Comparison of ENCODE assay signal across 29 mouse cellular contexts in genomic region chr2:144741973-144742372, GRCm38 (mm10).
DNase-seq lines count a peak whose midpoint lies in the region; ATAC-seq and TF ChIP-seq lines count a peak whose summit lies in the region.
"Had no signal": no experiment of that assay in that cellular context is flagged by ENCODE, and none has a peak within 500 bp of the region (broad histone marks: within the 10 kb centered on the region; RNA-seq: fewer than 3 reads in every experiment).

No protein-coding gene starts in this region.

- no peaks in the 10 kb centered on the region for H3K27me3 ChIP-seq in forebrain, embryonic 14.5 days (replicated peaks; ENCODE audit: control insufficient read depth, insufficient read depth, low read length)
- no peaks in the 10 kb centered on the region for H3K27me3 ChIP-seq in forebrain, embryonic 11.5 days (ENCODE audit: control insufficient read depth, insufficient read depth, low read length)
- H3K27me3 ChIP-seq in hindbrain, postnatal 0 days (ENCODE audit: insufficient read depth, low read length): no peaks in the 10 kb centered on the region
- H3K27me3 ChIP-seq in hindbrain, embryonic 11.5 days (ENCODE audit: control insufficient read depth, insufficient read depth, low read length): no peaks in the 10 kb centered on the region
- H3K27me3 ChIP-seq: embryonic facial prominence, embryonic 15.5 days; heart, embryonic 13.5 days; intestine, embryonic 15.5 days; limb, embryonic 12.5 days; liver, embryonic 15.5 days; stomach, embryonic 15.5 days had no signal

- DNase-seq in forebrain, embryonic 14.5 days (ENCODE audit: low spot score): no peak
- no peak for DNase-seq in forebrain, embryonic 11.5 days (ENCODE audit: low spot score)
- DNase-seq in hindbrain, postnatal 0 days (ENCODE audit: low spot score): no peak
- no peak for DNase-seq in hindbrain, embryonic 11.5 days (ENCODE audit: low spot score)
- peak; percentile 17 for DNase-seq in retina, postnatal 1 day
- no peak for DNase-seq in retina, embryonic 14.5 days (ENCODE audit: low spot score)
- DNase-seq: adrenal gland, adult 8-10 months; cerebellum, adult 2 months; cerebellum, postnatal 25 days; gastrocnemius, postnatal 25 days; heart, adult 18-20 months; heart, postnatal 10 days; kidney, adult 2 months; lung, embryonic 14.5 days; lung, postnatal 14 days; right cerebral cortex, postnatal 25 days; thymus, adult 18-20 months; thymus, postnatal 25 days had no signal

- H3K4me3 ChIP-seq in forebrain, embryonic 14.5 days (ENCODE audit: low read depth, low read length): no peak overlapping the region
- H3K4me3 ChIP-seq in forebrain, embryonic 11.5 days (ENCODE audit: low read depth, low read length): no peak overlapping the region
- H3K4me3 ChIP-seq in hindbrain, postnatal 0 days (ENCODE audit: low read length): no peak overlapping the region
- H3K4me3 ChIP-seq in hindbrain, embryonic 11.5 days (ENCODE audit: low read depth, low read length): no peak overlapping the region
- H3K4me3 ChIP-seq: embryonic facial prominence, embryonic 10.5 days; embryonic facial prominence, embryonic 15.5 days; heart, embryonic 13.5 days; hindbrain, embryonic 10.5 days; intestine, embryonic 15.5 days; limb, embryonic 12.5 days; liver, embryonic 15.5 days; stomach, embryonic 15.5 days had no signal

- H3K9ac ChIP-seq in forebrain, embryonic 14.5 days (ENCODE audit: low read length): no peak overlapping the region
- no peak overlapping the region for H3K9ac ChIP-seq in forebrain, embryonic 11.5 days (ENCODE audit: low read length)
- no peak overlapping the region for H3K9ac ChIP-seq in hindbrain, postnatal 0 days (replicated peaks; ENCODE audit: low read length)
- H3K9ac ChIP-seq in hindbrain, embryonic 11.5 days (ENCODE audit: low read depth, low read length): no peak overlapping the region
- H3K9ac ChIP-seq: embryonic facial prominence, embryonic 15.5 days; heart, embryonic 13.5 days; intestine, embryonic 15.5 days; limb, embryonic 12.5 days; liver, embryonic 15.5 days; lung, embryonic 14.5 days; stomach, embryonic 15.5 days had no signal

- no peak for TF ChIP-seq CTCF in hindbrain, postnatal 0 days (IDR thresholded peaks at IDR 0.05; ENCODE audit: low read depth)

- 0 out of 2 replicates have a peak, but pooled peaks have one; percentile 18 for ATAC-seq in forebrain, embryonic 14.5 days
- no peak for ATAC-seq in forebrain, embryonic 11.5 days (replicated peaks; ENCODE audit: low FRiP score)
- ATAC-seq in hindbrain, postnatal 0 days: peak; percentile 53; the same call in 1 of the 2 replicates
- no peak for ATAC-seq in hindbrain, embryonic 11.5 days (ENCODE audit: low FRiP score)
- ATAC-seq in monocyte, adult 5-6 weeks (replicated peaks; ENCODE audit: insufficient number of reproducible peaks, low FRiP score, low TSS enrichment, poor library complexity, severe bottlenecking): no peak
- ATAC-seq: hindbrain, embryonic 16.5 days; intestine, embryonic 15.5 days had no signal

- H3K4me2 ChIP-seq in forebrain, embryonic 14.5 days (ENCODE audit: low read length): no peak overlapping the region
- H3K4me2 ChIP-seq in forebrain, embryonic 11.5 days (ENCODE audit: low read depth, low read length, severe bottlenecking): no peak overlapping the region
- H3K4me2 ChIP-seq in hindbrain, postnatal 0 days (ENCODE audit: low read depth, low read length): no peak overlapping the region
- no peak overlapping the region for H3K4me2 ChIP-seq in hindbrain, embryonic 11.5 days (replicated peaks; ENCODE audit: low read depth, low read length)
- H3K4me2 ChIP-seq: embryonic facial prominence, embryonic 15.5 days; heart, embryonic 13.5 days; intestine, embryonic 15.5 days; limb, embryonic 12.5 days; liver, embryonic 15.5 days; lung, embryonic 14.5 days; stomach, embryonic 15.5 days had no signal

- no peak overlapping the region for H3K27ac ChIP-seq in forebrain, embryonic 14.5 days (ENCODE audit: low read depth, low read length)
- H3K27ac ChIP-seq in forebrain, embryonic 11.5 days (ENCODE audit: low read depth, low read length): no peak overlapping the region
- H3K27ac ChIP-seq in hindbrain, postnatal 0 days: no peak overlapping the region
- no peak overlapping the region for H3K27ac ChIP-seq in hindbrain, embryonic 11.5 days (ENCODE audit: low read depth, low read length)
- H3K27ac ChIP-seq: embryonic facial prominence, embryonic 10.5 days; embryonic facial prominence, embryonic 15.5 days; heart, embryonic 13.5 days; hindbrain, embryonic 10.5 days; intestine, embryonic 15.5 days; kidney, postnatal 0 days; limb, embryonic 12.5 days; liver, embryonic 15.5 days; stomach, embryonic 15.5 days had no signal

- 86% methylated on average over 10 of the region's 10 CpGs for WGBS in forebrain, embryonic 14.5 days
- WGBS in forebrain, embryonic 11.5 days: 85% methylated on average over 10 of the region's 10 CpGs
- 90% methylated on average over 10 of the region's 10 CpGs for WGBS in hindbrain, postnatal 0 days
- 86% methylated on average over 10 of the region's 10 CpGs for WGBS in hindbrain, embryonic 11.5 days

- H3K4me1 ChIP-seq in forebrain, embryonic 14.5 days (ENCODE audit: control insufficient read depth, insufficient read depth, low read length): no peaks in the 10 kb centered on the region
- no peaks in the 10 kb centered on the region for H3K4me1 ChIP-seq in forebrain, embryonic 11.5 days (replicated peaks; ENCODE audit: control insufficient read depth, insufficient read depth, low read length)
- no peaks in the 10 kb centered on the region for H3K4me1 ChIP-seq in hindbrain, postnatal 0 days (ENCODE audit: insufficient read depth, low read length)
- H3K4me1 ChIP-seq in hindbrain, embryonic 11.5 days (replicated peaks; ENCODE audit: control insufficient read depth, insufficient read depth, low read length): no peaks in the 10 kb centered on the region
- H3K4me1 ChIP-seq: embryonic facial prominence, embryonic 10.5 days; hindbrain, embryonic 10.5 days; intestine, embryonic 15.5 days; liver, embryonic 15.5 days had no signal

- no peaks in the 10 kb centered on the region for H3K9me3 ChIP-seq in forebrain, embryonic 14.5 days (replicated peaks; ENCODE audit: control insufficient read depth, low read length)
- no peaks in the 10 kb centered on the region for H3K9me3 ChIP-seq in forebrain, embryonic 11.5 days (ENCODE audit: control insufficient read depth, low read length)
- no peaks in the 10 kb centered on the region for H3K9me3 ChIP-seq in hindbrain, postnatal 0 days (ENCODE audit: low read length)
- no peaks in the 10 kb centered on the region for H3K9me3 ChIP-seq in hindbrain, embryonic 11.5 days (ENCODE audit: control insufficient read depth, low read length)
- H3K9me3 ChIP-seq: embryonic facial prominence, embryonic 10.5 days; embryonic facial prominence, embryonic 15.5 days; heart, embryonic 13.5 days; hindbrain, embryonic 10.5 days; intestine, embryonic 15.5 days; limb, embryonic 12.5 days; liver, embryonic 15.5 days; stomach, embryonic 15.5 days had no signal

- H3K36me3 ChIP-seq in forebrain, embryonic 14.5 days (ENCODE audit: control insufficient read depth, insufficient read depth, low read length): no peaks in the 10 kb centered on the region
- no peaks in the 10 kb centered on the region for H3K36me3 ChIP-seq in forebrain, embryonic 11.5 days (ENCODE audit: control insufficient read depth, insufficient read depth, low read length)
- 0 out of 2 replicates have a peak, but pooled peaks cover under 1% of the 10 kb centered on the region for H3K36me3 ChIP-seq in hindbrain, postnatal 0 days (ENCODE audit: insufficient read depth, low read length)
- H3K36me3 ChIP-seq in hindbrain, embryonic 11.5 days (ENCODE audit: control insufficient read depth, insufficient read depth, low read length): no peaks in the 10 kb centered on the region
- H3K36me3 ChIP-seq: embryonic facial prominence, embryonic 10.5 days; embryonic facial prominence, embryonic 15.5 days; heart, embryonic 13.5 days; hindbrain, embryonic 10.5 days; intestine, embryonic 15.5 days; limb, embryonic 12.5 days; liver, embryonic 15.5 days; stomach, embryonic 15.5 days had no signal

Comparison
In these comparisons a context has a peak if more than half of its experiments do, and no peak if none do; other contexts are left out.
1. ATAC-seq: peak in forebrain, embryonic 14.5 days (single experiment) and hindbrain, postnatal 0 days (single experiment); none in forebrain, embryonic 11.5 days (single experiment), hindbrain, embryonic 11.5 days (single experiment) and monocyte, adult 5-6 weeks (single experiment).